17 mouse cellular contexts compared by ENCODE assay signal in the genomic region with DNA sequence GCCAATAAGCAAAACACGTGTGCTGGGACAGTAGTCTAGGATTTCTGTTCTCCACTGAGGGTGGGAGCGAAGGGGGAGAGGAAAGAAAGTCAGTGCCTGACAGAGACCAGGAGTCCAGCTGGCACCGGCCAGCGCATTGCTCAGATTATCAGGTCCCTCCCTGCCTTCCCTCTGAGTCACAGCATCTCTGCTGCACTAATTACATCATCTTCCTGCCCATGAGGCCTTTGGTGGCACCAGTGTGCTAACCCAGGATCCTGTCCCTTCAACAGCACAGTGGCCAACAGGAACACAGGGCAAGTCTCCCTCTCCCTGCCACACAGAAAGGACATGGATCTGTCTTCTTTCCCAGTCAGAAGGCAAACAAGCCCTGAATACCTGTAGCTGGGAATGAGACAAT. TPM values are rescaled to one million over a fixed set of nuclear protein-coding genes. Genes with fewer than 3 reads are reported as not detected.
DNase-seq lines count a peak whose midpoint lies in the region; ATAC-seq and TF ChIP-seq lines count a peak whose summit lies in the region.
"Had no signal": no experiment of that assay in that cellular context is flagged by ENCODE, and none has a peak within 500 bp of the region (broad histone marks: within the 10 kb centered on the region; RNA-seq: fewer than 3 reads in every experiment).

No protein-coding gene starts in this region.

- H3K27ac ChIP-seq in lung, postnatal 0 days (ENCODE audit: low read length), result no peak overlapping the region
- H3K27ac ChIP-seq in heart, embryonic 14.5 days (replicated peaks in 1 of 2; ENCODE audit: control insufficient read depth in 1 of 2, insufficient read depth in 1 of 2, low read depth in 2 of 2, low read length in 2 of 2), result peak overlapping the region in 1 of 2 experiments; percentile 62; a peak in 2 of 4 replicates
- H3K27ac ChIP-seq in stomach, postnatal 0 days (replicated peaks), result no peak overlapping the region
- H3K27ac ChIP-seq in forebrain, embryonic 14.5 days (ENCODE audit: low read depth, low read length), result no peak overlapping the region
- H3K27ac ChIP-seq: liver, embryonic 13.5 days; neural tube, embryonic 12.5 days had no signal

- TF ChIP-seq EP300 in lung, postnatal 0 days (IDR thresholded peaks at IDR 0.05), result no peak
- TF ChIP-seq EP300 in stomach, postnatal 0 days (optimal IDR thresholded peaks at IDR 0.05), result no peak

- no peak overlapping the region for H3K4me3 ChIP-seq in lung, postnatal 0 days (ENCODE audit: low read depth, low read length)
- H3K4me3 ChIP-seq in heart, embryonic 14.5 days (ENCODE audit: control insufficient read depth in 1 of 2, insufficient read depth in 1 of 2, low read depth in 1 of 2, low read length in 2 of 2), result no peak overlapping the region
- H3K4me3 ChIP-seq in stomach, postnatal 0 days (ENCODE audit: low read depth, low read length), result no peak overlapping the region
- H3K4me3 ChIP-seq in forebrain, embryonic 14.5 days (ENCODE audit: low read depth, low read length), result no peak overlapping the region
- H3K4me3 ChIP-seq: liver, embryonic 13.5 days; neural tube, embryonic 12.5 days had no signal

- H3K36me3 ChIP-seq in lung, postnatal 0 days (ENCODE audit: insufficient read depth, low read length), result no peaks in the 10 kb centered on the region
- H3K36me3 ChIP-seq in heart, embryonic 14.5 days (ENCODE audit: control insufficient read depth, insufficient read depth, low read length), result no peaks in the 10 kb centered on the region
- H3K36me3 ChIP-seq in stomach, postnatal 0 days (ENCODE audit: control insufficient read depth, insufficient read depth, low read length), result no peaks in the 10 kb centered on the region
- 0 out of 2 replicates have a peak, but pooled peaks cover 9% of the 10 kb centered on the region for H3K36me3 ChIP-seq in forebrain, embryonic 14.5 days (ENCODE audit: control insufficient read depth, insufficient read depth, low read length)
- H3K36me3 ChIP-seq: liver, embryonic 13.5 days had no signal

- H3K9ac ChIP-seq in lung, postnatal 0 days (replicated peaks; ENCODE audit: low read depth), result no peak overlapping the region
- H3K9ac ChIP-seq in heart, embryonic 14.5 days (ENCODE audit: low read length), result no peak overlapping the region
- no peak overlapping the region for H3K9ac ChIP-seq in stomach, postnatal 0 days (ENCODE audit: low read length)
- no peak overlapping the region for H3K9ac ChIP-seq in forebrain, embryonic 14.5 days (ENCODE audit: low read length)
- H3K9ac ChIP-seq: liver, embryonic 13.5 days; neural tube, embryonic 12.5 days had no signal

- no peak; the same call in 1 of the 2 replicates for ATAC-seq in lung, postnatal 0 days
- peak; percentile 66 for ATAC-seq in heart, embryonic 14.5 days (ENCODE audit: insufficient number of reproducible peaks, insufficient read depth, low FRiP score, low read depth)
- peak; percentile 60; the same call in 1 of the 2 replicates for ATAC-seq in stomach, postnatal 0 days (ENCODE audit: low FRiP score, low TSS enrichment)
- no peak for ATAC-seq in forebrain, embryonic 14.5 days
- ATAC-seq: hindbrain, embryonic 16.5 days had no signal

- TF ChIP-seq CTCF in lung, postnatal 0 days (IDR thresholded peaks at IDR 0.05), result no peak
- TF ChIP-seq CTCF in stomach, postnatal 0 days (IDR thresholded peaks at IDR 0.05; ENCODE audit: low read depth), result no peak

- no peaks in the 10 kb centered on the region for H3K9me3 ChIP-seq in lung, postnatal 0 days (ENCODE audit: low read length)
- no peaks in the 10 kb centered on the region for H3K9me3 ChIP-seq in heart, embryonic 14.5 days (ENCODE audit: control insufficient read depth, low read length)
- no peaks in the 10 kb centered on the region for H3K9me3 ChIP-seq in stomach, postnatal 0 days (ENCODE audit: control insufficient read depth, low read length)
- H3K9me3 ChIP-seq in forebrain, embryonic 14.5 days (replicated peaks; ENCODE audit: control insufficient read depth, low read length), result no peaks in the 10 kb centered on the region
- H3K9me3 ChIP-seq: liver, embryonic 13.5 days; neural tube, embryonic 12.5 days had no signal

- no peaks in the 10 kb centered on the region for H3K4me1 ChIP-seq in lung, postnatal 0 days (ENCODE audit: insufficient read depth, low read depth, low read length)
- H3K4me1 ChIP-seq in heart, embryonic 14.5 days (ENCODE audit: control insufficient read depth in 2 of 2, insufficient read depth in 2 of 2, low read length in 2 of 2), result peaks cover 19 to 25% of the 10 kb centered on the region in 2 experiments
- H3K4me1 ChIP-seq in stomach, postnatal 0 days (replicated peaks; ENCODE audit: control insufficient read depth, insufficient read depth), result no peaks in the 10 kb centered on the region
- peaks cover 30% of the 10 kb centered on the region for H3K4me1 ChIP-seq in forebrain, embryonic 14.5 days (ENCODE audit: control insufficient read depth, insufficient read depth, low read length)

- DNase-seq in lung, postnatal 0 days (ENCODE audit: low spot score), result peak; percentile 56
- DNase-seq in lung, postnatal 25 days (ENCODE audit: low spot score), result no peak
- peak; percentile 51 for DNase-seq in adrenal gland, postnatal 10 days
- DNase-seq in stomach, postnatal 0 days (ENCODE audit: low spot score), result peak; percentile 45
- no peak for DNase-seq in forebrain, embryonic 14.5 days (ENCODE audit: low spot score)
- no peak for DNase-seq in urinary bladder, postnatal 25 days (ENCODE audit: low spot score)
- no peak for DNase-seq in embryo, embryonic 10.5 days (ENCODE audit: low spot score)
- DNase-seq: cerebellum, postnatal 36 days; gastrocnemius, postnatal 10 days; kidney, postnatal 10 days; liver, embryonic 13.5 days; right cerebral cortex, adult 18-20 months; thymus, postnatal 14 days had no signal

- H3K27me3 ChIP-seq in lung, postnatal 0 days (replicated peaks; ENCODE audit: insufficient read depth, low read length), result peaks cover 24% of the 10 kb centered on the region; the same call in 1 of the 2 replicates
- peaks cover 27% of the 10 kb centered on the region for H3K27me3 ChIP-seq in heart, embryonic 14.5 days (ENCODE audit: control insufficient read depth, insufficient read depth, low read length)
- H3K27me3 ChIP-seq in stomach, postnatal 0 days (ENCODE audit: control insufficient read depth, insufficient read depth, low read length), result no peaks in the 10 kb centered on the region
- H3K27me3 ChIP-seq in forebrain, embryonic 14.5 days (replicated peaks; ENCODE audit: control insufficient read depth, insufficient read depth, low read length), result no peaks in the 10 kb centered on the region

- no peak overlapping the region for H3K4me2 ChIP-seq in lung, postnatal 0 days (replicated peaks; ENCODE audit: low read depth, low read length)
- no peak overlapping the region for H3K4me2 ChIP-seq in heart, embryonic 14.5 days (ENCODE audit: low read length)
- no peak overlapping the region for H3K4me2 ChIP-seq in stomach, postnatal 0 days (replicated peaks; ENCODE audit: low read depth)
- no peak overlapping the region for H3K4me2 ChIP-seq in forebrain, embryonic 14.5 days (ENCODE audit: low read length)
- H3K4me2 ChIP-seq: liver, embryonic 13.5 days; midbrain, embryonic 11.5 days; neural tube, embryonic 12.5 days had no signal

- WGBS in lung, postnatal 0 days, result 70% methylated on average over 4 of the region's 4 CpGs
- WGBS in heart, embryonic 14.5 days, result 19% methylated on average over 4 of the region's 4 CpGs
- WGBS in stomach, postnatal 0 days, result 57% methylated on average over 4 of the region's 4 CpGs
- WGBS in forebrain, embryonic 14.5 days, result 91% methylated on average over 4 of the region's 4 CpGs

RNA-seq across cellular contexts. Expression of gene Rnd1, which starts 4.7 kb away (rescaled TPM):
- polyA plus RNA-seq in lung, postnatal 0 days (2015; fragmentation: Nextera tagmentation; extraction: Ambion mirVana), result 3.1 and 3.9 TPM in 2 replicates
- total RNA-seq in adrenal gland, postnatal 10 days (2021), result 1 to 10 TPM; 1.9 to 2.3 TPM
- 0.61 and 1.3 TPM in 2 replicates for polyA plus RNA-seq in heart, embryonic 14.5 days (2014; fragmentation: Nextera tagmentation; extraction: Ambion mirVana)
- 0.35 and 0.46 TPM in 2 replicates for polyA plus RNA-seq in stomach, postnatal 0 days (2015; fragmentation: Nextera tagmentation; extraction: Ambion mirVana)
- 6.3 and 6.8 TPM in 2 replicates for polyA plus RNA-seq in forebrain, embryonic 14.5 days (2014; fragmentation: Nextera tagmentation; extraction: Ambion mirVana)

RNA-seq across cellular contexts. Expression of gene Ddx23, which starts 9.9 kb away (rescaled TPM):
- polyA plus RNA-seq in lung, postnatal 0 days (2015; fragmentation: Nextera tagmentation; extraction: Ambion mirVana), result 14.5 and 17.5 TPM in 2 replicates
- 10 to 100 TPM; 55.5 to 72.4 TPM for total RNA-seq in adrenal gland, postnatal 10 days (2021)
- 16.9 and 18.2 TPM in 2 replicates for polyA plus RNA-seq in heart, embryonic 14.5 days (2014; fragmentation: Nextera tagmentation; extraction: Ambion mirVana)
- polyA plus RNA-seq in stomach, postnatal 0 days (2015; fragmentation: Nextera tagmentation; extraction: Ambion mirVana), result 8.2 and 10.3 TPM in 2 replicates
- 18.2 and 24.3 TPM in 2 replicates for polyA plus RNA-seq in forebrain, embryonic 14.5 days (2014; fragmentation: Nextera tagmentation; extraction: Ambion mirVana)

RNA-seq across cellular contexts. Expression of gene Ccdc65, which starts 35.4 kb away (rescaled TPM):
- 3.7 and 5.1 TPM in 2 replicates for polyA plus RNA-seq in lung, postnatal 0 days (2015; fragmentation: Nextera tagmentation; extraction: Ambion mirVana)
- under 1 TPM; 0.61 to 0.63 TPM for total RNA-seq in adrenal gland, postnatal 10 days (2021)
- 0.42 and 0.89 TPM in 2 replicates for polyA plus RNA-seq in heart, embryonic 14.5 days (2014; fragmentation: Nextera tagmentation; extraction: Ambion mirVana)
- 0.70 and 0.76 TPM in 2 replicates for polyA plus RNA-seq in stomach, postnatal 0 days (2015; fragmentation: Nextera tagmentation; extraction: Ambion mirVana)
- polyA plus RNA-seq in forebrain, embryonic 14.5 days (2014; fragmentation: Nextera tagmentation; extraction: Ambion mirVana), result 3.2 and 3.3 TPM in 2 replicates
- total RNA-seq: gastrocnemius, postnatal 10 days had no signal
- polyA plus RNA-seq: liver, embryonic 13.5 days had no signal

RNA-seq across cellular contexts. Expression of gene Cacnb3, which starts 42.0 kb away (rescaled TPM):
- 7.4 and 10.7 TPM in 2 replicates for polyA plus RNA-seq in lung, postnatal 0 days (2015; fragmentation: Nextera tagmentation; extraction: Ambion mirVana)
- total RNA-seq in adrenal gland, postnatal 10 days (2021), result 10 to 100 TPM; 12.6 to 18.8 TPM
- polyA plus RNA-seq in heart, embryonic 14.5 days (2014; fragmentation: Nextera tagmentation; extraction: Ambion mirVana), result 6.1 and 6.6 TPM in 2 replicates
- 15.1 and 17.6 TPM in 2 replicates for polyA plus RNA-seq in stomach, postnatal 0 days (2015; fragmentation: Nextera tagmentation; extraction: Ambion mirVana)
- 75.9 and 95.4 TPM in 2 replicates for polyA plus RNA-seq in forebrain, embryonic 14.5 days (2014; fragmentation: Nextera tagmentation; extraction: Ambion mirVana)

RNA-seq across cellular contexts. Expression of gene Fkbp11, which starts 55.4 kb away (rescaled TPM):
- 45.2 and 45.5 TPM in 2 replicates for polyA plus RNA-seq in lung, postnatal 0 days (2015; fragmentation: Nextera tagmentation; extraction: Ambion mirVana)
- total RNA-seq in adrenal gland, postnatal 10 days (2021), result 10 to 100 TPM in 1 of 2 experiments, 1 to 10 TPM in 1; 8.8 to 11.9 TPM
- polyA plus RNA-seq in heart, embryonic 14.5 days (2014; fragmentation: Nextera tagmentation; extraction: Ambion mirVana), result 21.5 and 23.4 TPM in 2 replicates
- 117 and 127 TPM in 2 replicates for polyA plus RNA-seq in stomach, postnatal 0 days (2015; fragmentation: Nextera tagmentation; extraction: Ambion mirVana)
- 2.6 and 3.8 TPM in 2 replicates for polyA plus RNA-seq in forebrain, embryonic 14.5 days (2014; fragmentation: Nextera tagmentation; extraction: Ambion mirVana)

Comparison
In these comparisons a context has a peak if more than half of its experiments do, and no peak if none do; other contexts are left out.
1. DNase-seq: peak in lung, postnatal 0 days (single experiment), adrenal gland, postnatal 10 days (single experiment) and stomach, postnatal 0 days (single experiment); none in lung, postnatal 25 days (single experiment), forebrain, embryonic 14.5 days (single experiment), urinary bladder, postnatal 25 days (single experiment) and embryo, embryonic 10.5 days (single experiment).
2. ATAC-seq: peak in heart, embryonic 14.5 days (single experiment) and stomach, postnatal 0 days (single experiment); none in lung, postnatal 0 days (single experiment) and forebrain, embryonic 14.5 days (single experiment).